Mouse (Mus musculus) lung, postnatal 14 days (tissue): Measurements from ENCODE around the gene Uqcrh.

ENCODE experiments used
- DNase-seq: peaks from one replicate; pipeline ENCODE4 v3.0.0; 2021

Uqcrh gene

DNA sequence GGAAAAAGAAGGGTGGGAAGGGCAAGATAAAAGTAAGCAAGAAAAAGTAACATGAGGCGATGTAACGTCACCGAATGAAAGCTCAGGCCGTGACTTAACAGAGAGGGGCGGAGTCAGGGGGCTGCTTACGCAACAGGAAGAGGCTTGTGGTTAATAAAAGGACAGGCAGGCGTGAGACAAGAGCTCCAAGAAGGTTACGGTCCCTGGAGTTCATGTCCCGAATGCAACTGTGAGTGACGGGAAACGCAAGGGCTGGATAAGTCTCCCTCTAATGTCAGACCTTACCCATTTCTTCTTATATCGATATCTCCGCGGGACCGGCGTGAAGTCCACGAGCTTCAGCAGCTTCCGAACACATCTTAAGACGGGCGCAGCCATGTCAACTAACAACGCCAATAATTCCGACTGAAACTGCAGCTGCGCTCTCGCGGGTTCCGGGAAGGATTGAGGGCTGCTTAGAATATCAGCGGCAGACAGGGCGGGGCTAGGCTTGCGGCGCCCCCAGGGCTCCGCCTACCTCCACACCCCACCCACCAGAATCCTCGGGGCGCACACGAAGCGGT is 21.4 kb downstream of the Uqcrh start, which contains the start of gene Nsun4:
Gene Nsun4 (minus strand): TSS at position 478 of the 563 bp plus-strand sequence.
- DNase-seq: peak; percentile 91

- DNase-seq: peak; percentile 61
Observed at GRCm38 (mm10) chr4:116052526-116053293, 22.2 kb downstream of the Uqcrh start.

GRCm38 (mm10) chr4:116049211-116049610 is 25.7 kb downstream of the Uqcrh start:
- no peak for DNase-seq

GRCm38 (mm10) chr4:116048130-116048920 is 26.5 kb downstream of the Uqcrh start:
- DNase-seq: peak; percentile 80

- DNase-seq: no peak
Observed at GRCm38 (mm10) chr4:116047681-116048080, 27.2 kb downstream of the Uqcrh start.

DNA sequence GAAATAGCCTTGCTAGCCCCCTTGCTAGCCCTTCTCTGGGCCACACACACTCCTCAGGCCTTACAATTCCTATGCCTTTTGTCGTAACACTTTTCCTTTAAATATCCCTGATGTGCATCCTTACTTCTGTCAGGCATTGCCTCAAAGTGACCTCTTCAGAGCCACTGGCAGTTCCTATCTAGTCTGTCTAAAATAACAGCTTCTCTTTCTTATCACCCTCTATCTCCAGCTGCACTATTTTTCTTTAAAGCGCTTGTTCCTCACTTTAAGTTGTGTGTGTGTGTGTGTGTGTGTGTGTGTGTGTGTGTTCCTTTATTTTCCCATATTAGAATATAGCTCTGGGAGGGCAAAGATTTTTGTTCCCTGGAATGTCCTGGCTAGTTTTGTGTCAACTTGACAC is 28.3 kb downstream of the Uqcrh start:
- no peak for DNase-seq

GRCm38 (mm10) chr4:116042186-116042585 is 32.7 kb downstream of the Uqcrh start:
- peak; percentile 5 for DNase-seq

- no peak for DNase-seq
Observed at GRCm38 (mm10) chr4:116040466-116040865, 34.4 kb downstream of the Uqcrh start.

- no peak for DNase-seq
Observed at GRCm38 (mm10) chr4:116033374-116033773, 41.5 kb downstream of the Uqcrh start.

GRCm38 (mm10) chr4:116032906-116033305 is 42.0 kb downstream of the Uqcrh start:
- no peak for DNase-seq

DNA sequence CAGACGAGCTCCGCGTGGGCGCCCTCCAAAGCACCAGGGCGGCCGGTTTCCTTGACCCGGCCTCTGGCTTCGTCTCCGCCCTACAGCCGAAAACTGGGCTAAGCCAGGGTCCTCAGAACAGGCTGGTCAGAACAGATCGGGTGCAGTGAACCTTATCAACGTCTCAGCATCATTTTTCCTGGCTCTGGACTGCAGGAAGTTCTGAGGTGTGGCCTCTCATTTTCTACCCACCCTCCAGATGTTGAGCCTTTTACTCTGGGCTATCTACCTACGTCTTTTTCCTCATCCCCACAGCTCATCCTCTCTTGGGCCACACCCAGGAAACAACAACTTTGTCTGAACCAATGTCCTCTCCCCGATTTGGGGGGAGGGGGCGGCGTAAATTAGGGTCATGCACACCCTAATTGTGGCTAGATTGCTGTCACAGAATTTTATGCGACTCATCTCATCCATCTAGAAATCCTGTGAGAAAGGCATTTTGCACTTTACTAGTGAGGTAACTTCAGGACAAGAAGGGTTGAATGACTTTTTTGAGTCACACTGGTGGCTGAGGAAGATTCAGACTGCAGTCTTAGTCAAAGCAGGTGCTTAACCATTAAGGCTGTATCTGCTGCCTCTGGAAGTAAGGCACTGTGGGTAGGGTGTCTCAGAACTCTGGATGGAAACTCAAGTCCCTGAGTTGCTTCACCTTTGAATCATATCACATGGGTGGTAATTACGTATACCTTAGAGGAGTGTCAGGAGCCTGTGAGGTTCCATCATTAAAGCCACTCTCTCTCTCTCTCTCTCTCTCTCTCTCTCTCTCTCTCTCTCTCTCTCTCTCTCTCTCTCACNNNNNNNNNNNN is 56.7 kb downstream of the Uqcrh start, which contains the start of gene Faah:
Gene Faah (minus strand): TSS at position 25 of the 845 bp plus-strand sequence.
- no peak for DNase-seq

GRCm38 (mm10) chr4:116017300-116017901 is 57.5 kb downstream of the Uqcrh start:
- DNase-seq: peak; percentile 72
